Mouse (Mus musculus) lung, embryonic 14.5 days (tissue): ENCODE measurements at regions not wholly inside any gene's neighbourhood (a gene's known extent, or its start where the extent isn't known, plus 50 kb on each side); places are given as distances from the start of the nearest gene placed in this dataset.

Experiments used
- ATAC-seq: fragments of 200-750 bp; cut with Nextera tagmentation; 2 replicates; pipeline ENCODE4 v1.8.0; 2017; ENCODE audit warnings: mild to moderate bottlenecking, moderate TSS enrichment, moderate library complexity; ENCODE audit not compliant: insufficient read depth
- DNase-seq: peaks from one replicate; pipeline ENCODE4 v3.0.0-alpha.2; 2015
- H3K27ac ChIP-seq: fragments of 300-500 bp; sonication (generic); 2 replicates; pipeline ENCODE4 v1.5.1; 2014; ENCODE audit warnings: low read depth, mild to moderate bottlenecking, moderate library complexity
- H3K27me3 ChIP-seq: fragments of 300-500 bp; sonication (generic); 2 replicates; pipeline ENCODE4 v1.6.1; 2014; ENCODE audit warnings: low read length, control low read depth; ENCODE audit not compliant: insufficient read depth
- H3K36me3 ChIP-seq: fragments of 300-500 bp; sonication (generic); 2 replicates; pipeline ENCODE4 v1.6.1; 2014; ENCODE audit warnings: control low read depth; ENCODE audit not compliant: insufficient read depth
- H3K4me1 ChIP-seq: fragments of 300-500 bp; sonication (generic); 2 replicates; pipeline ENCODE4 v1.6.1; 2014; ENCODE audit warnings: antibody characterized with exemption, control low read depth; ENCODE audit not compliant: insufficient read depth
- H3K4me2 ChIP-seq: fragments of 300-500 bp; sonication (generic); 2 replicates; pipeline ENCODE4 v1.6.1; 2014; ENCODE audit warnings: mild to moderate bottlenecking
- H3K4me3 ChIP-seq: fragments of 300-500 bp; sonication (generic); 2 replicates; pipeline ENCODE4 v1.5.1; 2014; ENCODE audit warnings: low read depth, low read length
- H3K9ac ChIP-seq: fragments of 300-500 bp; sonication (generic); 2 replicates; pipeline ENCODE4 v1.6.1; 2014
- H3K9me3 ChIP-seq: fragments of 300-500 bp; sonication (generic); 2 replicates; pipeline ENCODE4 v1.6.1; 2016; ENCODE audit warnings: low read depth, low read length, control low read depth
- CTCF ChIP-seq: IDR thresholded peaks from 2 replicates; pipeline ENCODE4 v1.5.1; 2016; ENCODE audit warnings: antibody characterized with exemption, low read depth
- WGBS: fragments of 180-500 bp; shearing (Covaris S2); extraction: QIAGEN DNeasy Blood & Tissue Kit; methylation state at CpG from one replicate; pipeline ENCODE4 v1.1.7; 2014; 5-methylcytosine and 5-hydroxymethylcytosine counted together

- DNase-seq (no peak), ATAC-seq (no peak)
- Histone ChIP-seq H3K4me1 (no peaks in the 10 kb centered on the region), H3K9ac (no peak overlapping the region), H3K27me3 (no peaks in the 10 kb centered on the region), H3K36me3 (no peaks in the 10 kb centered on the region), H3K27ac (no peak overlapping the region), H3K4me2 (no peak overlapping the region), H3K4me3 (no peak overlapping the region), H3K9me3 (no peaks in the 10 kb centered on the region)
- TF ChIP-seq CTCF = no peak
Measured at GRCm38 (mm10) chr5:46578540-46579173, 721.2 kb upstream of the Lcorl start.

- Histone ChIP-seq H3K4me2 (no peak overlapping the region), H3K4me1 (no peaks in the 10 kb centered on the region), H3K9me3 (no peaks in the 10 kb centered on the region), H3K9ac (no peak overlapping the region), H3K4me3 (no peak overlapping the region), H3K27ac (peak overlapping the region; percentile 37; the same call in 1 of the 2 replicates), H3K36me3 (no peaks in the 10 kb centered on the region), H3K27me3 (no peaks in the 10 kb centered on the region)
- TF ChIP-seq CTCF = no peak
- DNase-seq (no peak), ATAC-seq (no peak)
- 65% methylated on average over 1 of the region's 1 CpGs for WGBS
Measured at GRCm38 (mm10) chr5:46573869-46574268, 716.5 kb upstream of the Lcorl start.

- WGBS = 53% methylated on average over 7 of the region's 7 CpGs
- TF ChIP-seq CTCF = no peak
- Histone ChIP-seq H3K9me3 (no peaks in the 10 kb centered on the region), H3K9ac (no peak overlapping the region), H3K4me2 (no peak overlapping the region), H3K36me3 (no peaks in the 10 kb centered on the region), H3K27me3 (no peaks in the 10 kb centered on the region), H3K4me1 (no peaks in the 10 kb centered on the region), H3K27ac (no peak overlapping the region; the same call in 1 of the 2 replicates), H3K4me3 (no peak overlapping the region)
- DNase-seq (peak; percentile 65), ATAC-seq (0 out of 2 replicates have a peak, but pooled peaks have one; percentile 57)
Measured at GRCm38 (mm10) chr5:46573280-46573670, 715.9 kb upstream of the Lcorl start.

GRCm38 (mm10) chr5:46556691-46557265 is 699.4 kb upstream of the Lcorl start:
- no peak for DNase-seq
- 47% methylated on average over 3 of the region's 3 CpGs for WGBS
- Histone ChIP-seq H3K9me3 (no peaks in the 10 kb centered on the region; the same call in 1 of the 2 replicates), H3K4me1 (no peaks in the 10 kb centered on the region), H3K4me3 (no peak overlapping the region), H3K9ac (no peak overlapping the region), H3K27me3 (no peaks in the 10 kb centered on the region), H3K27ac (no peak overlapping the region), H3K36me3 (no peaks in the 10 kb centered on the region), H3K4me2 (no peak overlapping the region)
- ATAC-seq = no peak
- no peak for TF ChIP-seq CTCF

GRCm38 (mm10) chr5:46541333-46542324 is 684.2 kb upstream of the Lcorl start:
- TF ChIP-seq CTCF = no peak
- Histone ChIP-seq H3K27me3 (no peaks in the 10 kb centered on the region), H3K36me3 (no peaks in the 10 kb centered on the region), H3K4me1 (no peaks in the 10 kb centered on the region), H3K27ac (no peak overlapping the region), H3K9ac (no peak overlapping the region), H3K4me2 (no peak overlapping the region), H3K4me3 (no peak overlapping the region), H3K9me3 (no peaks in the 10 kb centered on the region)
- 85% methylated on average over 9 of the region's 9 CpGs for WGBS
- DNase-seq (no peak), ATAC-seq (no peak)
